Mouse (Mus musculus): ENCODE measurements at regions not wholly inside any gene's neighbourhood (a gene's known extent, or its start where the extent isn't known, plus 50 kb on each side); places are given as distances from the start of the nearest gene placed in this dataset.
A peak's percentile ranks its signal among the peaks of the same experiment; 100 is the strongest.

GRCm38 (mm10) chr13:48316747-48317146, 55.7 kb downstream of the Id4 start:
- H3K4me1 ChIP-seq (ENCODE audit: control insufficient read depth, insufficient read depth, low read length), result peaks cover 5% of the 10 kb centered on the region; the same call in 1 of the 2 replicates
- H3K27me3 ChIP-seq (ENCODE audit: control insufficient read depth, insufficient read depth, low read length), result no peaks in the 10 kb centered on the region
- H3K36me3 ChIP-seq (ENCODE audit: control insufficient read depth, insufficient read depth, low read length), result no peaks in the 10 kb centered on the region
- H3K4me2 ChIP-seq (ENCODE audit: low read depth, low read length), result no peak overlapping the region
- 17% methylated on average over 9 of the region's 9 CpGs for WGBS
- H3K4me3 ChIP-seq (ENCODE audit: low read depth, low read length), result no peak overlapping the region
- H3K9me3 ChIP-seq (ENCODE audit: control insufficient read depth, low read length), result no peaks in the 10 kb centered on the region
- no peak overlapping the region for H3K9ac ChIP-seq (replicated peaks; ENCODE audit: low read depth, low read length)
- H3K27ac ChIP-seq (ENCODE audit: low read depth, low read length), result no peak overlapping the region; the same call in 1 of the 2 replicates
- ATAC-seq (ENCODE audit: low read depth), result no peak

DNA sequence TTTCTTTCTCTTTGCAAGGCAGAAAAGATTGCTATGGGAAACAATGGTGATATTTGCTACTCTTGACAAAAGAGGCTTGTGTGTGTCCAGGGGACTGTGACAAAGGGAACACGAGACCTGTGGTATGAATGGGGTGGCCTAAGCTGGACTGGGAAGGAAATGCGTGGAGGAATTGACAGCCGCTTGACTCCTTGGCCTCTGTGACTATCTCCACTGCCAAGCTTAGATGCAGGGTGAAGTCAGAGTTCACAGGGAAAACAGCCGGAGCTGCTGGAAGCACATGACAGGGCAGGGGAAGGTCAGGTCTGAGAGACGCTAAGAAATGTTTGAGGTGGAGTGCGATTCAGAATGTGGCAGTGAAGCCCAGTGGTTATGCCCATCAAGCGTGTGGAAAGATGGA, 56.4 kb downstream of the Id4 start:
- no peak overlapping the region for H3K27ac ChIP-seq (ENCODE audit: low read depth, low read length)
- H3K4me2 ChIP-seq (ENCODE audit: low read depth, low read length), result no peak overlapping the region
- no peak for ATAC-seq (ENCODE audit: low read depth)
- peaks cover 5% of the 10 kb centered on the region; the same call in 1 of the 2 replicates for H3K4me1 ChIP-seq (ENCODE audit: control insufficient read depth, insufficient read depth, low read length)
- 33% methylated on average over 7 of the region's 7 CpGs for WGBS
- H3K4me3 ChIP-seq (ENCODE audit: low read depth, low read length), result no peak overlapping the region
- H3K36me3 ChIP-seq (ENCODE audit: control insufficient read depth, insufficient read depth, low read length), result no peaks in the 10 kb centered on the region
- no peak overlapping the region for H3K9ac ChIP-seq (replicated peaks; ENCODE audit: low read depth, low read length)
- no peaks in the 10 kb centered on the region for H3K9me3 ChIP-seq (ENCODE audit: control insufficient read depth, low read length)
- H3K27me3 ChIP-seq (ENCODE audit: control insufficient read depth, insufficient read depth, low read length), result no peaks in the 10 kb centered on the region

DNA sequence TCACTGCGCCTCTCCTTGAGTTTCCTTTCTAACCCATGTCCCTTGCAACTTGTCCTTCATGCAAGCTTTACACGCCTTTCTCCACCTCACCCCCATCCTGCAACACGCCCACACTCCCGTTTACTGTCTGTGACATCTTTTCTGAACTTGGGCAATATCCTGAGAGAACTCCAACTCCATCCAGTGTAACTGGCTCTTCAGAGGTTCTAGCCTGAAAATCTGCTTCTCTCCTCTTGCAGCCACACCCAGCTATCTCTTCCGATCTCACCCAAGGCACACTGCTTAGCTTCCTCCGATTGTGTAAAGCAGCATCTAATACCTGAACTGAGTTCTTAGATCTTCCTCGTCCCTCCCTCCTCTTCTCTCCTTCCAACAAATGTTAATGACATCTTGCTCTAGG, 58.0 kb downstream of the Id4 start:
- H3K4me3 ChIP-seq (ENCODE audit: low read depth, low read length), result no peak overlapping the region

DNA sequence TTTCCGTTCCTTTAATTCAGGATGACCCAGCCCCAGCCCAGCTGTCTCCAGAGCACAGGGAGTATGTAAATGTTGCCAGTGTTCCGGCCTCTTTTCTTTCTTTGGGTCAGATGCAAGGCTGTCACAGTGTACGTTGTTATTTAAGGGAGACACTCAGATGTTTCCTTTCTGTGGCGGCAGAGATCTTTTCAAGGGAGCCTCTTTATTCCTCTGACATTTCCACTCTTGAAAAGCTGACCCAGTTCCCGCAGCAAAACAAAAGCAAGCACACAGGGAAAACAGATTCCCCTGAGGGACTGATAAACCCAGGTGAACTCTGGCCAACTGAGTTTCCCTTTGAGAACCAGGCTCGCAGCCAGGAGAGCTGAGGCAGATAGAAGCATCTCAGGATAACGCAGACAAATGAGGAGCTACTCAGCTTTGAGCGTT, 63.3 kb downstream of the Id4 start:
- ATAC-seq (ENCODE audit: low read depth), result no peak
- H3K27ac ChIP-seq (ENCODE audit: low read depth, low read length), result no peak overlapping the region
- H3K9ac ChIP-seq (replicated peaks; ENCODE audit: low read depth, low read length), result 0 out of 2 replicates have a peak overlapping the region, but pooled peaks have one; percentile 16
- H3K4me3 ChIP-seq (ENCODE audit: low read depth, low read length), result no peak overlapping the region
- no peaks in the 10 kb centered on the region for H3K9me3 ChIP-seq (ENCODE audit: control insufficient read depth, low read length)
- H3K4me2 ChIP-seq (ENCODE audit: low read depth, low read length), result no peak overlapping the region
- WGBS, result 2% methylated on average over 8 of the region's 8 CpGs
- H3K27me3 ChIP-seq (ENCODE audit: control insufficient read depth, insufficient read depth, low read length), result no peaks in the 10 kb centered on the region
- no peaks in the 10 kb centered on the region for H3K36me3 ChIP-seq (ENCODE audit: control insufficient read depth, insufficient read depth, low read length)
- H3K4me1 ChIP-seq (ENCODE audit: control insufficient read depth, insufficient read depth, low read length), result peaks cover 6% of the 10 kb centered on the region

More for the DNA sequence above, 58.0 kb downstream of the Id4 start:
- no peak for ATAC-seq (ENCODE audit: low read depth)
- Histone ChIP-seq H3K9me3 (ENCODE audit: control insufficient read depth, low read length) (no peaks in the 10 kb centered on the region), H3K27me3 (ENCODE audit: control insufficient read depth, insufficient read depth, low read length) (no peaks in the 10 kb centered on the region), H3K36me3 (ENCODE audit: control insufficient read depth, insufficient read depth, low read length) (no peaks in the 10 kb centered on the region), H3K9ac (replicated peaks; ENCODE audit: low read depth, low read length) (no peak overlapping the region), H3K4me2 (ENCODE audit: low read depth, low read length) (no peak overlapping the region), H3K27ac (ENCODE audit: low read depth, low read length) (no peak overlapping the region), H3K4me1 (ENCODE audit: control insufficient read depth, insufficient read depth, low read length) (peaks cover 6% of the 10 kb centered on the region; the same call in 1 of the 2 replicates)
- WGBS, result 90% methylated on average over 7 of the region's 7 CpGs

GRCm38 (mm10) chr13:48330619-48331018, 69.6 kb downstream of the Id4 start:
- Histone ChIP-seq H3K4me1 (ENCODE audit: control insufficient read depth, insufficient read depth, low read length) (no peaks in the 10 kb centered on the region), H3K9me3 (ENCODE audit: control insufficient read depth, low read length) (no peaks in the 10 kb centered on the region), H3K4me2 (ENCODE audit: low read depth, low read length) (no peak overlapping the region), H3K27me3 (ENCODE audit: control insufficient read depth, insufficient read depth, low read length) (no peaks in the 10 kb centered on the region), H3K9ac (replicated peaks; ENCODE audit: low read depth, low read length) (no peak overlapping the region), H3K27ac (ENCODE audit: low read depth, low read length) (no peak overlapping the region), H3K4me3 (ENCODE audit: low read depth, low read length) (no peak overlapping the region), H3K36me3 (ENCODE audit: control insufficient read depth, insufficient read depth, low read length) (no peaks in the 10 kb centered on the region)
- ATAC-seq (ENCODE audit: low read depth), result no peak
- 86% methylated on average over 11 of the region's 11 CpGs for WGBS

GRCm38 (mm10) chr13:48336135-48336534, 75.1 kb downstream of the Id4 start:
- Histone ChIP-seq H3K36me3 (ENCODE audit: control insufficient read depth, insufficient read depth, low read length) (no peaks in the 10 kb centered on the region), H3K9ac (replicated peaks; ENCODE audit: low read depth, low read length) (no peak overlapping the region), H3K4me1 (ENCODE audit: control insufficient read depth, insufficient read depth, low read length) (no peaks in the 10 kb centered on the region), H3K27me3 (ENCODE audit: control insufficient read depth, insufficient read depth, low read length) (no peaks in the 10 kb centered on the region), H3K4me2 (ENCODE audit: low read depth, low read length) (no peak overlapping the region), H3K4me3 (ENCODE audit: low read depth, low read length) (no peak overlapping the region), H3K27ac (ENCODE audit: low read depth, low read length) (no peak overlapping the region), H3K9me3 (ENCODE audit: control insufficient read depth, low read length) (no peaks in the 10 kb centered on the region)
- 61% methylated on average over 13 of the region's 13 CpGs for WGBS
- ATAC-seq (ENCODE audit: low read depth), result no peak

DNA sequence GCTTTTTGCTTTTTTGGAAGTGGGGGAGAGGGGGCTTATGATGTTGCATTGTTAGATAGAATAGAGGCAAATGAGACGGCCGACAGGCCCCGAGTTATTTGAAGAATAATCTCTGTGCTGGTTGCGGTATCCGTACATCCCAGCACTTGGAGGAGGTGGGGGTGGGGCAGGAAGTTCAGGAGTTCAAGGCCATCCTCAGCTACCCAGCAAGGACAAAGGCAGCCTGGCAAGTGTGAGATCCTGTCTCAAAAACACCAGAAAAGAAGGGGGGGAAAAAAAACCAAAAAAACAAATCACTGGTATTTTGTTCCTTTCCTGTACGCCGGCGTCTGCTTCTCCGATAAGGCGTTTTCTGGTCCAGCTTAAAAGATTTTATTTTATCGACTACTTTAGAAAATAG, 75.6 kb downstream of the Id4 start:
- 85% methylated on average over 11 of the region's 11 CpGs for WGBS
- H3K36me3 ChIP-seq (ENCODE audit: control insufficient read depth, insufficient read depth, low read length), result no peaks in the 10 kb centered on the region
- H3K4me2 ChIP-seq (ENCODE audit: low read depth, low read length), result no peak overlapping the region

GRCm38 (mm10) chr13:48338561-48338960, 77.5 kb downstream of the Id4 start:
- WGBS, result 67% methylated on average over 6 of the region's 6 CpGs

More for the DNA sequence above, 75.6 kb downstream of the Id4 start:
- no peak overlapping the region for H3K27ac ChIP-seq (ENCODE audit: low read depth, low read length)
- H3K27me3 ChIP-seq (ENCODE audit: control insufficient read depth, insufficient read depth, low read length), result no peaks in the 10 kb centered on the region
- no peaks in the 10 kb centered on the region for H3K4me1 ChIP-seq (ENCODE audit: control insufficient read depth, insufficient read depth, low read length)
- H3K4me3 ChIP-seq (ENCODE audit: low read depth, low read length), result no peak overlapping the region
- no peaks in the 10 kb centered on the region for H3K9me3 ChIP-seq (ENCODE audit: control insufficient read depth, low read length)
- H3K9ac ChIP-seq (replicated peaks; ENCODE audit: low read depth, low read length), result no peak overlapping the region
- no peak for ATAC-seq (ENCODE audit: low read depth)

GRCm38 (mm10) chr13:48350124-48350523, 89.1 kb downstream of the Id4 start:
- H3K9me3 ChIP-seq (ENCODE audit: control insufficient read depth, low read length), result no peaks in the 10 kb centered on the region
- 71% methylated on average over 9 of the region's 9 CpGs for WGBS
- H3K9ac ChIP-seq (replicated peaks; ENCODE audit: low read depth, low read length), result no peak overlapping the region
- no peaks in the 10 kb centered on the region for H3K27me3 ChIP-seq (ENCODE audit: control insufficient read depth, insufficient read depth, low read length)
- no peak; the same call in 1 of the 2 replicates for ATAC-seq (ENCODE audit: low read depth)
- H3K4me1 ChIP-seq (ENCODE audit: control insufficient read depth, insufficient read depth, low read length), result no peaks in the 10 kb centered on the region
- peak overlapping the region; percentile 36; the same call in 1 of the 2 replicates for H3K27ac ChIP-seq (ENCODE audit: low read depth, low read length)
- no peak overlapping the region for H3K4me3 ChIP-seq (ENCODE audit: low read depth, low read length)
- H3K36me3 ChIP-seq (ENCODE audit: control insufficient read depth, insufficient read depth, low read length), result no peaks in the 10 kb centered on the region
- H3K4me2 ChIP-seq (ENCODE audit: low read depth, low read length), result no peak overlapping the region

More at GRCm38 (mm10) chr13:48338561-48338960, 77.5 kb downstream of the Id4 start:
- no peak overlapping the region for H3K4me3 ChIP-seq (ENCODE audit: low read depth, low read length)
- H3K27ac ChIP-seq (ENCODE audit: low read depth, low read length), result no peak overlapping the region
- H3K9me3 ChIP-seq (ENCODE audit: control insufficient read depth, low read length), result no peaks in the 10 kb centered on the region
- H3K4me1 ChIP-seq (ENCODE audit: control insufficient read depth, insufficient read depth, low read length), result no peaks in the 10 kb centered on the region
- H3K27me3 ChIP-seq (ENCODE audit: control insufficient read depth, insufficient read depth, low read length), result no peaks in the 10 kb centered on the region
- no peak overlapping the region for H3K4me2 ChIP-seq (ENCODE audit: low read depth, low read length)
- H3K36me3 ChIP-seq (ENCODE audit: control insufficient read depth, insufficient read depth, low read length), result no peaks in the 10 kb centered on the region
- ATAC-seq (ENCODE audit: low read depth), result no peak
- H3K9ac ChIP-seq (replicated peaks; ENCODE audit: low read depth, low read length), result no peak overlapping the region

Data from neural tube, embryonic 14.5 days (tissue).